Comparison of ENCODE assay signal across 18 mouse cellular contexts in the genomic region with DNA sequence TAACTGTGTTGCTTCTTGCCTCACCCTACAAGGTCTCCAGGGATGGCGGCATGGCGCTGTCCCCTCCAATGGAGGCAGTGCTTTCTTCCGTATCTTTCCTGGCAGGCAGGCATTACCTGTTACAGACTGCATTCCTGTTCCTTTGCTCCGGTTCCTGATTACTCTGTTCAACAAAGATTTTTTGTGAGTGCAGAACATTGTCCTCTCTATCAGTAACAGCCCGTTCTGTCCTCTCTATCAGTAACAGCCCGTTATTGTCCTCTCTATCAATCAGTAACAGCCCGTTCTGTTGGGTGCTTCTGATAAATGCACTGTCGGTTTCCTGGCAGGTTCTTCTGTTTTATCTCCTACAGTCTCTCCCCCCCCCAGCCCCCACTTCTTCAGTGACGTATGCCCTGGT.
DNase-seq lines count a peak whose midpoint lies in the region; ATAC-seq lines count a peak whose summit lies in the region.
"Had no signal": no experiment of that assay in that cellular context is flagged by ENCODE, and none has a peak within 500 bp of the region (broad histone marks: within the 10 kb centered on the region; RNA-seq: fewer than 3 reads in every experiment).

No protein-coding gene starts in this region.

- no peaks in the 10 kb centered on the region for H3K9me3 ChIP-seq in heart, embryonic 12.5 days (replicated peaks)
- H3K9me3 ChIP-seq in liver, embryonic 12.5 days (replicated peaks): no peaks in the 10 kb centered on the region
- H3K9me3 ChIP-seq: embryonic facial prominence, embryonic 13.5 days; heart, embryonic 15.5 days; limb, embryonic 12.5 days had no signal

- DNase-seq in heart, postnatal 36 days: no peak
- DNase-seq in c-Kit-positive CD71-positive TER-119-negative erythroid progenitor cells, embryonic 14.5 days (ENCODE audit: low read depth): peak; percentile 60
- peak; percentile 48 for DNase-seq in testis, postnatal 10 days (ENCODE audit: low spot score)
- no peak for DNase-seq in left cerebral cortex, postnatal 10 days (ENCODE audit: extremely low spot score in 1 of 2, low spot score in 2 of 2)
- DNase-seq in layer of hippocampus, adult 11-12 months (ENCODE audit: low spot score): no peak
- DNase-seq: cerebellum, adult 11-12 months; cerebellum, postnatal 25 days; kidney, adult 18-20 months; kidney, postnatal 10 days had no signal

- intact Hi-C loops in heart, postnatal 36 days (cut with DNase I): no loop called here
- intact Hi-C loops in left cerebral cortex, postnatal 10 days (cut with DNase I): no loop called here

- no peak overlapping the region for H3K27ac ChIP-seq in heart, embryonic 12.5 days (ENCODE audit: poor library complexity, severe bottlenecking)
- H3K27ac ChIP-seq in liver, embryonic 12.5 days: no peak overlapping the region
- H3K27ac ChIP-seq: embryonic facial prominence, embryonic 13.5 days; heart, embryonic 15.5 days; hindbrain, embryonic 14.5 days; limb, embryonic 12.5 days; stomach, postnatal 0 days had no signal

- no peak overlapping the region for H3K4me3 ChIP-seq in heart, embryonic 12.5 days
- no peak overlapping the region for H3K4me3 ChIP-seq in liver, embryonic 12.5 days
- H3K4me3 ChIP-seq: embryonic facial prominence, embryonic 13.5 days; heart, embryonic 15.5 days; limb, embryonic 12.5 days had no signal

- peaks cover 6% of the 10 kb centered on the region for H3K4me1 ChIP-seq in heart, embryonic 12.5 days (replicated peaks)
- H3K4me1 ChIP-seq in liver, embryonic 12.5 days: peaks cover 12% of the 10 kb centered on the region

- 14% methylated on average over 9 of the region's 9 CpGs for WGBS in heart, embryonic 12.5 days
- WGBS in liver, embryonic 12.5 days (ENCODE audit: insufficient replicate concordance): 12% methylated on average over 9 of the region's 9 CpGs

- H3K4me2 ChIP-seq in heart, embryonic 12.5 days: peak overlapping the region; percentile 32
- H3K4me2 ChIP-seq in liver, embryonic 12.5 days: 0 out of 2 replicates have a peak overlapping the region, but pooled peaks have one; percentile 0
- H3K4me2 ChIP-seq: embryonic facial prominence, embryonic 13.5 days; heart, embryonic 15.5 days; hindbrain, embryonic 14.5 days; limb, embryonic 12.5 days had no signal

- no peak overlapping the region for H3K9ac ChIP-seq in heart, embryonic 12.5 days
- no peak overlapping the region for H3K9ac ChIP-seq in liver, embryonic 12.5 days
- H3K9ac ChIP-seq: embryonic facial prominence, embryonic 13.5 days; heart, embryonic 15.5 days; hindbrain, embryonic 14.5 days; limb, embryonic 12.5 days had no signal

- peaks cover 10% of the 10 kb centered on the region; the same call in 1 of the 2 replicates for H3K27me3 ChIP-seq in heart, embryonic 12.5 days (replicated peaks)
- peaks cover 4% of the 10 kb centered on the region for H3K27me3 ChIP-seq in liver, embryonic 12.5 days (replicated peaks)

- ATAC-seq in heart, embryonic 12.5 days (ENCODE audit: insufficient number of reproducible peaks, low FRiP score): 0 out of 2 replicates have a peak, but pooled peaks have one; percentile 25
- ATAC-seq in liver, embryonic 12.5 days: peak; percentile 89
- ATAC-seq: forebrain, embryonic 16.5 days; lung, postnatal 0 days had no signal

- no peaks in the 10 kb centered on the region for H3K36me3 ChIP-seq in heart, embryonic 12.5 days
- no peaks in the 10 kb centered on the region for H3K36me3 ChIP-seq in liver, embryonic 12.5 days
- H3K36me3 ChIP-seq: embryonic facial prominence, embryonic 13.5 days; heart, embryonic 15.5 days; limb, embryonic 12.5 days had no signal

Comparison
In these comparisons a context has a peak if more than half of its experiments do, and no peak if none do; other contexts are left out.
1. DNase-seq: peak in c-Kit-positive CD71-positive TER-119-negative erythroid progenitor cells, embryonic 14.5 days (single experiment) and testis, postnatal 10 days (single experiment); none in heart, postnatal 36 days (0 of 2), left cerebral cortex, postnatal 10 days (0 of 2) and layer of hippocampus, adult 11-12 months (single experiment).